Mouse (Mus musculus) midbrain, embryonic 12.5 days (tissue): Measurements from ENCODE around the gene App. TPM values are rescaled to one million over a fixed set of nuclear protein-coding genes. Genes with fewer than 3 reads are reported as not detected.

Experiments used
- ATAC-seq: fragments of 200-750 bp; cut with Nextera tagmentation; 2 replicates; pipeline ENCODE4 v1.8.0; 2017; ENCODE audit warnings: low read depth, moderate TSS enrichment, moderate library complexity; ENCODE audit not compliant: low FRiP score
- H3K27ac ChIP-seq: fragments of 300-500 bp; sonication (generic); replicated peaks from 2 replicates; pipeline ENCODE4 v1.5.1; 2016; ENCODE audit warnings: mild to moderate bottlenecking
- H3K27me3 ChIP-seq: fragments of 300-500 bp; sonication (generic); 2 replicates; pipeline ENCODE4 v1.6.1; 2016; ENCODE audit warnings: mild to moderate bottlenecking
- H3K36me3 ChIP-seq: fragments of 300-500 bp; sonication (generic); 2 replicates; pipeline ENCODE4 v1.6.1; 2016
- H3K4me1 ChIP-seq: fragments of 300-500 bp; sonication (generic); 2 replicates; pipeline ENCODE4 v1.6.1; 2016
- H3K4me2 ChIP-seq: fragments of 300-500 bp; sonication (generic); replicated peaks from 2 replicates; pipeline ENCODE4 v1.6.1; 2016; ENCODE audit warnings: mild to moderate bottlenecking, moderate library complexity
- H3K4me3 ChIP-seq: fragments of 300-500 bp; sonication (generic); 2 replicates; pipeline ENCODE4 v1.5.1; 2016; ENCODE audit warnings: mild to moderate bottlenecking
- H3K9ac ChIP-seq: fragments of 300-500 bp; sonication (generic); replicated peaks from 2 replicates; pipeline ENCODE4 v1.6.1; 2016; ENCODE audit warnings: mild to moderate bottlenecking, moderate library complexity
- H3K9me3 ChIP-seq: fragments of 300-500 bp; sonication (generic); 2 replicates; pipeline ENCODE4 v1.6.1; 2016; ENCODE audit warnings: mild to moderate bottlenecking
- WGBS: fragments of 180-500 bp; shearing (Covaris S2); methylation state at CpG from one replicate; pipeline ENCODE4 v1.1.7; 2016; 5-methylcytosine and 5-hydroxymethylcytosine counted together
- polyA plus RNA-seq: library from polyadenylated mRNA; unstranded; fragments of >200 nt; fragmentation: Nextera tagmentation; extraction: Ambion mirVana; gene quantifications from 2 replicates; pipeline ENCODE4 v1.2.1, GENCODE M21; 2016

The App gene
- polyA plus RNA-seq, 1 experiment from 2014 or later: 218 TPM

DNA sequence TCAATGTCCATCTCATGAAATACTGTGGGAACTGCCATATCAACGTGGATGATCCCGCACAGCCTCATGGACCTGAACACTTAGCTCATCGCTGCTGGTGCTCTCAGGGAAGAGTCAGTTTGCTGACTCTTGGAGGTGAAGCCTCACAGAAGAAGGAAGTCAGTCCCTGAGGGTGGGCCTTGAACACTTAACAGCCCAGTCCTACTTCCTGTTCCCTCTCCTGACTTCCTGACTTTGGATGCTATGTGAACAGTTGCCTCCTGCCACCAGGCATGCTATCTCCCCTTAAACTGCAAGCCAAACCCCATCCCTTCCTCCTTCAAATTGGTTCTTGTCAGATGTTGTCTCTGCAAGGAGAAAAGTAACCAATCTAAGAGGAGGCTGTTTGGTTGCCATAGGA lies 188.2 kb downstream of the App start:
- no peaks in the 10 kb centered on the region for H3K27me3 ChIP-seq
- no peak overlapping the region for H3K4me3 ChIP-seq
- H3K4me1 ChIP-seq: no peaks in the 10 kb centered on the region
- no peak overlapping the region for H3K4me2 ChIP-seq
- no peaks in the 10 kb centered on the region for H3K9me3 ChIP-seq
- ATAC-seq: no peak
- H3K36me3 ChIP-seq: 0 out of 2 replicates have a peak, but pooled peaks cover 3% of the 10 kb centered on the region
- no peak overlapping the region for H3K27ac ChIP-seq
- WGBS: 100% methylated on average over 3 of the region's 3 CpGs
- no peak overlapping the region for H3K9ac ChIP-seq

DNA sequence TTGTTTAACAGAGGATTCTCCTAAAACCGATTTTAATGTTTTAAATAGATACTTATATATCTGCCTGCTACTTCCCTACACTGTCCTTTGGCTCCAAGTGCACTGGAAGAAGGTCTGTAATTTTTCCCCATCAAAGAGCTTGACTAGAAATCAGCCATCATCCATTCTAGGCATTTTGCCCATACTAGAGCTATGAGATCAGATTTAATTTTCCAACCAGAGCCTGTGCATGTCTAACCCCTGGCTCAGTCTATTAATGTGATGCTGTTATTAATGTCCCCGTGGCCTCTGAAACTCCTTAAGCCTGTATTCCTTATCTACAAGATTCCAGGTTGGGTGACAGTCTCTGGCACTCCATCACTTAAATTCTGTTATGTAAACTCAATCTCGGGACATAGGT lies 190.1 kb downstream of the App start:
- 89% methylated on average over 3 of the region's 3 CpGs for WGBS
- H3K27me3 ChIP-seq: no peaks in the 10 kb centered on the region
- no peaks in the 10 kb centered on the region for H3K4me1 ChIP-seq
- no peak for ATAC-seq
- no peak overlapping the region for H3K4me3 ChIP-seq
- H3K9ac ChIP-seq: no peak overlapping the region
- H3K36me3 ChIP-seq: 0 out of 2 replicates have a peak, but pooled peaks cover 3% of the 10 kb centered on the region
- no peaks in the 10 kb centered on the region for H3K9me3 ChIP-seq
- H3K27ac ChIP-seq: no peak overlapping the region
- H3K4me2 ChIP-seq: no peak overlapping the region

DNA sequence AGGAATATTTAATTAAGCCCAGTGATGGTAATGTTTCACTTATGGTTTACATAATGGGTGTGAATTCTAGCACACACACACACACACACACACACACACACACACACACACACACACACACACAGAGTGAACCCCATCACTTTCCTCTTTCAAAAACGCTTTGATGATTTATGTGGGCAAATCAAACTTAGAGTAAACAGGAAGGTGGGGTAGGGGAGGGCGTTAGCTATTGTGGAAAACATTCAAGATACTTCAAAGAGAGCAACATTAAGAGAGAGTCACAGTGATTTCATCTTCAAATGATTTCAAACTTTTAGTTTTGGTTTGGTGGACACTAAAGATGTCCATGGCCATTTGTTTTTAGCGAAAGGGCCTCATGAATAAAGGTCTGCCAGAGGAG lies 191.0 kb downstream of the App start:
- Histone ChIP-seq H3K9me3 (no peaks in the 10 kb centered on the region), H3K9ac (no peak overlapping the region), H3K27ac (no peak overlapping the region), H3K4me1 (no peaks in the 10 kb centered on the region), H3K27me3 (no peaks in the 10 kb centered on the region), H3K4me3 (no peak overlapping the region), H3K36me3 (peaks cover 10% of the 10 kb centered on the region), H3K4me2 (no peak overlapping the region)
- ATAC-seq: no peak
- WGBS: 83% methylated on average over 3 of the region's 3 CpGs

DNA sequence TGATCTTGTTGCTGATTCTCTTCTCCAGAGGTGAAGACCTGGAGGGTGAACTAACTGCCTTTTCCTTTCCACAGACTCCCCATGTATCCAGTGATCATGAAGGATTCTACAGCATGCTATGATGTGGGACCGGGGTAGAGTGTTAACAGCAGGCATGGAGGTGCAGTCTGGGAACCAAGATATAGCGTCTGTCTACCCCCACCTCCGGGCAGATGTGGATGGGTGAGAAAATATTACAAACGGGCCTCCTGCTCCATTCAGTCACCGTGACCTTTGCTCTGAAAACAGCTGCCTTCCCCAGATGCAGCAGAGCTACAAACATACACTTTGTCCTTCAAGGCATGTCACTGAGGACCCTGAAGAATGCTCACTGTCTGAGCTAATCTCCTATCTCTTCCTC lies 195.0 kb downstream of the App start:
- Histone ChIP-seq H3K27ac (no peak overlapping the region), H3K4me2 (no peak overlapping the region)

DNA sequence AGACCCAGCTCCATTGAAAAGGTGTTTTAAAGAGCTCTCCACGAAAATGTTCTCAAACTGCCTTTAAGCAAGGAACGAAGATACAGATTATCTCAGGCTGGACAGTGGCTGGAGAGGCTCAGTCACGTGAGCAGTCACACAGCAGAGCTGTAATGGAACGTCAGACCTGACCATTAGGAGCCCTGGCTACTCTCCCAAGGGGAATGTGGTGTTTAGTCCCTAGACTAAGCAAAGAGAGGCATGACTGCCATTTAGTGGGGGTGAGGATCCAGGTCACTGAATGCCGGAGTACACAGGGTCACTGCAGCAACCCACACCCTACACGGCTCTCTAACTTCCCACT lies 199.4 kb downstream of the App start:
- H3K27me3 ChIP-seq: no peaks in the 10 kb centered on the region
- no peak overlapping the region for H3K4me2 ChIP-seq
- no peaks in the 10 kb centered on the region for H3K9me3 ChIP-seq
- H3K9ac ChIP-seq: no peak overlapping the region
- H3K36me3 ChIP-seq: peaks cover 31% of the 10 kb centered on the region
- no peak overlapping the region for H3K27ac ChIP-seq
- WGBS: 91% methylated on average over 6 of the region's 6 CpGs
- ATAC-seq: no peak
- H3K4me1 ChIP-seq: peaks cover 7% of the 10 kb centered on the region; the same call in 1 of the 2 replicates
- H3K4me3 ChIP-seq: no peak overlapping the region

More for the DNA sequence above, 195.0 kb downstream of the App start:
- Histone ChIP-seq H3K36me3 (peaks cover 26% of the 10 kb centered on the region), H3K9ac (no peak overlapping the region), H3K4me1 (no peaks in the 10 kb centered on the region), H3K4me3 (no peak overlapping the region), H3K27me3 (no peaks in the 10 kb centered on the region), H3K9me3 (no peaks in the 10 kb centered on the region)
- ATAC-seq: no peak
- 69% methylated on average over 5 of the region's 5 CpGs for WGBS

DNA sequence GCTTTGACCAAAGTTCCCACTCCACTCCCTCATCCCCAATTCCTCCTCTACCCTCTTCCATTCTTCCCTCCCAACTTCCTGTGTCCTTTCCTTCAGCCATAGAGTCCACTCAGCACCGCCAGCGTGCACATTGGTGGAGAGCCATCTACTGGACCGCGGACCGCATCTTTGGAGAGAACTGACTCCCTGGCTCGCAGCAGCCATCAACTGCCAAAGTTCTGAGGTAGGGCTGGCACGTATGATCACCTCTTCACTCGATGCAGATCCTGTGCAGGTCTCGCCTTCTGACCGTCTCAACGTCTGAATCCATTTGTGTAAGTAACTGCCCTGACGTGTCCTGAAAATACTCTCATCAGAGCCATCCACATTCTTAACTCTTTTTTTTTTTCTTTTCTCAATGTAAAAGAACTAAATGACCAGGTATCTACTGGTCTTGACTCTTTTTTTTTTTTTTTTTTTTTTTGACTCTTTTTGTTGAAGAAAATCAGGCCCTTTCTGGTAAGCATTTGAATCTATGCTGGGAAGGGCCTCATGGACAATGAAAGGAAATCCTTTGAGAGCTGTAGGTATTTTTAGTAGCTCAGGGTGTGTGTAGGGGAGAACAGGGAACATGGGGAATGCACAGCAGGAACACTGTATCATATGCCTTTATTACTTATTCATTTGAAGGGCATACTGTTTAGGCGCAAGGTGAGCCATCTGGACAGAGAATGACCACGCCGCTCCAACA lies 200.0 kb downstream of the App start:
- no peak for ATAC-seq
- Histone ChIP-seq H3K4me2 (no peak overlapping the region), H3K4me1 (peaks cover 7% of the 10 kb centered on the region; the same call in 1 of the 2 replicates), H3K4me3 (no peak overlapping the region), H3K9me3 (no peaks in the 10 kb centered on the region), H3K36me3 (peaks cover 34% of the 10 kb centered on the region), H3K27ac (no peak overlapping the region), H3K9ac (no peak overlapping the region), H3K27me3 (no peaks in the 10 kb centered on the region)
- 97% methylated on average over 15 of the region's 15 CpGs for WGBS

DNA sequence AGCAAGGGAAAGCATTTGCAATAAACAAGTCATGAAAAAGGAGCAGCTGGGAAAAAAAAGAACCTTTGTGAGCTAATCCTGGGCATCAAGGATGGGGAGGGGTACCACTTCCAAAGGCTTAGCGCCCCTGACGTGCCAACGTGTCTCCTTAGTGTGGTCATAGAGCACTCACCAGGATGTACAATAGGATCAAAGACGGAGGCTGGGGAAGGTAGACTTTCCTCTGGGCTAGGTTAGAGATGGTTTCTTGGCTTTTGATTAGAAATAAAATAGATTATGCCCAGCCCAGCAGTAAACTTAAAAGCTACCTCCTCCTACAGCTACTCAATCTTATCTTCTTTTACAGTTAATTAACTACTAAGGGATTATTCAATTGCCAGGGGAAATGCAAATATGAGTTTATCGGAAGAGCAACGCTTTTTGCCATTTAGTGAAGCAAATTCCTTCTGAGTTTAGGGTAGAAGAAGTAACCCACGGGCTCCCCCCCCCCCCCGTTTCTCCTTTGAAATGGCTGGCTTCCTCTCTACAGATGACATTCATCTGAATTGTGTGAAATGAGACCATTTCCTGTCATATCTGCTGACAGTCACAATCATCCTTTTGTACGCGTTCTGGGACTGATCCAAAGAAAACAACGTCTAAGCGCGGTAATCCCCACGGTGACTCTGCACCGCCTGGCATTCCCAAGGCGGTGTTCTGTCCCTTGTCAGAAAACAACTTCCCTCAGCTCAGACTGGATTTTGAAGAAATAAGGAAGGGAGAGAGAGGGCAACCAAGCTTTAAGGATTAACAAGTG lies 201.8 kb downstream of the App start:
- Histone ChIP-seq H3K27me3 (no peaks in the 10 kb centered on the region), H3K27ac (peak overlapping the region; percentile 42; the same call in 1 of the 2 replicates), H3K9ac (no peak overlapping the region), H3K36me3 (peaks cover 21% of the 10 kb centered on the region), H3K4me2 (no peak overlapping the region), H3K4me3 (no peak overlapping the region), H3K9me3 (no peaks in the 10 kb centered on the region), H3K4me1 (peaks cover 7% of the 10 kb centered on the region; the same call in 1 of the 2 replicates)
- ATAC-seq: 0 out of 2 replicates have a peak, but pooled peaks have one; percentile 27
- WGBS: 61% methylated on average over 16 of the region's 16 CpGs

DNA sequence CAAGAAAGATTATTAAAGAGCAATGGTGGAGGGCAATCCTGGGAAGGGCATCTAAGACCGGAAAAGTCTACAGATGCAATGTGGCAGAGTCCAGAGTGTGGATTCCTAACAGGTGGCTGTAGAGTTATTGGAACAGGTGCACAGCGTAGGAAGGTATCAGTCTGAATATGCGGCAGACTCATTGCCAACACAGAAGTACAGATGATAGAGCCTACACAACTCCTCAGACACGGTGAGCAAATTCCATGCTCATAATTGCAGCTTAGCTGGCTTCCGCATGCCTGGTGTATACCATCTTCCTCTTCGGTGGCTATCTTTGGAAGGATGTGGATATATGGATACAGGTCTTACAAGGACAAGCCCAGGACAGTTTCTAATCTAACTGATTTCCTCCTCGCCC lies 204.5 kb downstream of the App start:
- no peaks in the 10 kb centered on the region for H3K9me3 ChIP-seq
- no peak overlapping the region for H3K27ac ChIP-seq
- no peak overlapping the region for H3K4me2 ChIP-seq
- no peak overlapping the region for H3K4me3 ChIP-seq
- no peaks in the 10 kb centered on the region for H3K27me3 ChIP-seq
- ATAC-seq: no peak
- H3K4me1 ChIP-seq: peaks cover 7% of the 10 kb centered on the region; the same call in 1 of the 2 replicates
- peaks cover 19% of the 10 kb centered on the region; the same call in 1 of the 2 replicates for H3K36me3 ChIP-seq
- H3K9ac ChIP-seq: no peak overlapping the region
- 94% methylated on average over 7 of the region's 7 CpGs for WGBS

DNA sequence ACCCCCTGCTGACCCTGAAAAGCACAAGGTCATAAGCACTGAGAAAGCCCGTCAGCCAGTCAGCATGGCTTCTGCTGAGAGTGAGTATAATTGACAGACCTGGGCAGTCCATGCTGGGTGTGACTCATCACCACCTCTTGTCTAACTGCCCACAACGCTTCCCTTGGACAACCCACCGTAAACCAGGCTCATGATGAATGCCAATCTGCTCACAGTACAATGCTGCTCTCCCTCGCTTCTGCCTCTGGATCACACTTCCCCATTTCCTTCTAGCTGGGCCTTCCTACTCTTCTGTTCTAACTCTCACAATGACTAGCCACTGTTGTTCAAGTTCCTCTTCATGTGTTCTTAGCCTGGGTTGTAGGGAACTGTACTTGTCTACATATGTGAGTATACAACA lies 206.6 kb downstream of the App start:
- Histone ChIP-seq H3K27ac (no peak overlapping the region; the same call in 1 of the 2 replicates), H3K4me1 (0 out of 2 replicates have a peak, but pooled peaks cover 3% of the 10 kb centered on the region), H3K9me3 (no peaks in the 10 kb centered on the region), H3K4me2 (no peak overlapping the region), H3K36me3 (peaks cover 26% of the 10 kb centered on the region), H3K27me3 (no peaks in the 10 kb centered on the region), H3K9ac (no peak overlapping the region), H3K4me3 (no peak overlapping the region)
- WGBS: 65% methylated on average over 4 of the region's 4 CpGs
- ATAC-seq: 0 out of 2 replicates have a peak, but pooled peaks have one; percentile 35

DNA sequence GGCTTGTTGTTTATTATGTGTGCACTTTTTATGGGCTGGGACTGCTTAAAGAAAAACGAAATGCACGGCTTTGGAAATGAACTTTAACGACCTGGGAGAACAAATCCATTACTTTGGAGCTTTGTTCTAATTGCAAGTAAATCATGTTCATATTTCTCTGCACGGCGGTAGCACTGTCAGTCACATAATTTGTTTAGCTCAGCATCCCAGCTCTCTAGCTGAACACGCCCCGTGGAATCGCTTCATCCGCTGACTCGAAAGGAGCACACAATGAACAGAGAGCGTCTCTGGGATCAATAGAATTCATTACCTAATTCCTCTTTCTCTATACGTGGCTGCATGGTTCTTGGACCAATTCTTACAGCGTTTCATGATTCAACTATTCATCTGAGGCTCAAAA lies 207.5 kb downstream of the App start:
- Histone ChIP-seq H3K9me3 (no peaks in the 10 kb centered on the region), H3K4me3 (no peak overlapping the region), H3K9ac (no peak overlapping the region), H3K36me3 (peaks cover 35% of the 10 kb centered on the region), H3K4me1 (no peaks in the 10 kb centered on the region), H3K4me2 (no peak overlapping the region), H3K27ac (no peak overlapping the region), H3K27me3 (no peaks in the 10 kb centered on the region)
- WGBS: 67% methylated on average over 13 of the region's 13 CpGs
- no peak for ATAC-seq

DNA sequence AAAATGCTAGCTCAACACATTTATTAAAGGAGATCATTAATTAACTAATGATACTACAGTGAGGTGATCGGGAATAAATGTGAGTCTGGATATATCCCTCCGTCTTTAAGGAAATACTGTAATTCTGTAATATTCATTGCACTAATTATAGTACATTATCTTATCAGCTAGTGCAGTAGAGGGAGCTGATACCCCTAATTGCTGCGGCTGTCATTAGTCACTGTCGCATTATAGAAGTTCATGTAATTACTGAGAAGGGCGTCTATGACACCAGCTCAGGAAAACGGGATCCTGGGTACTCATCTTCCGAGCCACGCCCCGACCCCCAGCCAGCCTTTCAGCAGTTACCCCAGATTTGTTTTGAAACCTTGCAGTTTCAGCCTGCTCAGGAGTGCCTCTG lies 209.6 kb downstream of the App start:
- no peak overlapping the region for H3K4me2 ChIP-seq
- ATAC-seq: no peak
- peaks cover 49% of the 10 kb centered on the region for H3K36me3 ChIP-seq
- H3K4me1 ChIP-seq: no peaks in the 10 kb centered on the region
- H3K27me3 ChIP-seq: no peaks in the 10 kb centered on the region
- no peak overlapping the region for H3K9ac ChIP-seq
- 90% methylated on average over 9 of the region's 9 CpGs for WGBS
- H3K4me3 ChIP-seq: no peak overlapping the region
- H3K9me3 ChIP-seq: no peaks in the 10 kb centered on the region
- H3K27ac ChIP-seq: no peak overlapping the region

DNA sequence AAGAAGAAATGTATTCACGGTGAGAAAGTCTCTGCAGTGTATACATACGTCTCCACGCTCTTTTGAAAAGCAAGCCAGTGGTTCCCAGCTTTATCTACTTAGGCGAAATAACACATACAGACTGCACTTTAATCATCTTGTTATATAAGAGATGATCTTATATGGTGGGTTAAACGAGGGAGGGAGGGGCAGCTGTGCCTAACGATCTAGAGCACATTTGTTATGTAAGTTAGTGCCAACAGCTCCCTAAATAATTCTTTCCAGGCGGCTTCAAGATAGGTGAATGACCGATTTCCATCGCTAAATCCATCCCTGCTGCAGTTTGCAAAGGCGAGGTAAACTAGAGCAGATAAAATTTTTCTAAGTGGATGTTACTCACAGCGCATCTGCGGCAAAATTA lies 210.0 kb downstream of the App start:
- no peak for ATAC-seq

More for the DNA sequence above, 210.0 kb downstream of the App start:
- peaks cover 47% of the 10 kb centered on the region for H3K36me3 ChIP-seq
- H3K4me1 ChIP-seq: no peaks in the 10 kb centered on the region
- no peak overlapping the region for H3K9ac ChIP-seq
- no peak overlapping the region for H3K27ac ChIP-seq
- no peaks in the 10 kb centered on the region for H3K9me3 ChIP-seq
- H3K4me2 ChIP-seq: no peak overlapping the region
- no peak overlapping the region for H3K4me3 ChIP-seq
- WGBS: 92% methylated on average over 12 of the region's 12 CpGs
- no peaks in the 10 kb centered on the region for H3K27me3 ChIP-seq
